Mouse (Mus musculus): ENCODE measurements around the gene Mrpl52. TPM values are rescaled to one million over a fixed set of nuclear protein-coding genes. Genes with fewer than 3 reads are reported as not detected.
A peak's percentile ranks its signal among the peaks of the same experiment; 100 is the strongest.

Gene Mrpl52
- total RNA-seq, 2 experiments from 2014 or later: 102 to 116 TPM

DNA sequence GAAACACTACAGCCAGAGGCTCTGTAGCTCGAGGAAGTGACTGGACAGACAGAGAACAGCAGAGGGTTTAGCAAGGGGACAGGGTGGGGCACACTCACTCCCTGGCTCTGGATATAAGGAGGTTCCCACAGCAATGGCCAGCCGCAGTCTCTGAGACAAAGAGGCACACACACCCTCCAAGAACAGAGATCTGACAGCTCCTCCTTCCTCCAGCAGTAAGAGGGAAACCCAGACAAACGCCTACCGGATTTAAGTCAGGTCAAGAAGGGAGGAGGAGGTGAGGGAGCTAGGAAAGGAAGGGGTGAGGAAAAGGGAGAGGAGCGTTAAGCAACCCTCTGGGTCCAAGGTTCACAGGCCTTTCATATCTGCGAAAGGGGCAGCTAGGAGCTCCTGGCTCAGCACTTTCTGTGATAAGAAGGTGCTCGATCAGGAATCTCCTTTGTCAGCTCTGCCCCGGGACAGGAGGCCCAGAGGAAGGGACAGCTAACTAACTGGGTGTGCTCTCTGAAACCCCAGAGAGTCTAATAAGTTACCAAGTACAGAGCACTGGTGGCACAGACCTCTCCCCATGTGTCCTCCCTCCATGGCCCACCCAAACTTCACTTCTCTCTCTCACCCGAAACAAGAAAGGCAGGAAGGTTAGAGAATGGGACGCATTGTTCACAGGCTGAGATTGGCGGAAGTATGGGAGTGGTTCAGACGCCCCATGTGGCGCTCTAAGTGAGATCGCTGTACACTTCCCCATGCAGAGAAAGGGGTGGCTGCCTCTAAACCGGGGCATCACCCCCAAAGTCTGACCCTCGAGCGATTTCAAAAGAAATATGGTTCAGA, 16.5 kb upstream of the Mrpl52 start:
- intact Hi-C loops (cut with DNase I): loop anchor here (5.0 to 10.0 kb wide), 2 partner anchors 37 to 345 kb away; no protein-coding TSS in a partner anchor
- DNase-seq: peak; percentile 44 to 45

- intact Hi-C loops (cut with DNase I): loop anchor here (1.0 to 10.0 kb wide), 4 partner anchors 35 to 347 kb away; no protein-coding TSS in a partner anchor
- DNase-seq: no peak
Observed at GRCm38 (mm10) chr14:54412000-54412576, 14.6 kb upstream of the Mrpl52 start.

- intact Hi-C loops (cut with DNase I): loop anchor here (1.0 to 10.0 kb wide), 4 partner anchors 35 to 348 kb away; no protein-coding TSS in a partner anchor
- DNase-seq: peak; percentile 59 to 76
Observed at GRCm38 (mm10) chr14:54412629-54413170, 14.0 kb upstream of the Mrpl52 start.

DNA sequence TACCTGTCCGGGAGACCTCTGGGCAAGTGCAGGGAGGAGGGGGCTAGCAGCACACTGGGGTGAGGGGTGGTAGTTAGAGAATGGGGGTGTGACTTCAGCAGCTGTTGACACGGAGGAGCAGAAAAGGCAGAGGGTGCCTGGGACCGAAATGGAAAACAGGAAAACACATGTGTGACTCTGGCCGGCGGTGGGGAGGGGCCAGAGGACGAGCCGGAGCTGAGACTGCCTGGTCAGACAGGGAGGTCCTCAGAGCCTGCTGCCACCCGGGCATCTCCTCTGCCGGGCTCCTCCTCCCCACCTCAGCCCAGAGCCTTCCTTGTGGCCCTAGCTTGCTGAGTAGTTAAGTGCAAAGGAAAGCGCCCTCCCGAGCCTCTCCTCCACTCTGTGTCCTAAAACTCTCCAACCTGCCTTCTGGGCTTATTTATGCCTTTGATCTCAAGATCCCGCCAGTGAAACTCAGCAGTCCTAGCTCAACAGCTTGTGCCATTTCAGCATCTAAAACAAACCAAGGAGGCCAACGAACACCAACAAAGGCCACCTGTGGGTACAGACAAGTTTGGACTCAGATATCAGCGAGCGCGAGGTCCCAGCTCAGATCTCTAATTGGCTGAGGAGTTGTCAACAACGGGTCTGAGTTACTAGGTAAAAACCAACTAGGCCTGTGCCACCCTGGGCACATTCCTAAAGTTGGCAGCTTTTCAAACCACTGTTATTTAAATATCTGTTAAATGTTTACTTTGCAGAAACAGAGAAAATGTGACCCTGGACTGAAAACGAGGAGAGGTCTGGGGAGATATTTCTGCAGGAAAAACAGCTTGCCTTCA, 12.6 kb upstream of the Mrpl52 start:
- intact Hi-C loops (cut with DNase I): loop anchor here (5.0 to 10.0 kb wide), 2 partner anchors 33 to 349 kb away; no protein-coding TSS in a partner anchor
- DNase-seq: peak; percentile 30 to 37

- intact Hi-C loops (cut with DNase I): loop anchor here (10.0 kb wide), 1 partner anchor 351 kb away; no protein-coding TSS in a partner anchor
Observed at GRCm38 (mm10) chr14:54415241-54416020, 11.3 kb upstream of the Mrpl52 start.

GRCm38 (mm10) chr14:54416229-54416775, 10.4 kb upstream of the Mrpl52 start:
- intact Hi-C loops (cut with DNase I): loop anchor here (10.0 kb wide), 1 partner anchor 352 kb away; no protein-coding TSS in a partner anchor
- DNase-seq: no peak

More at GRCm38 (mm10) chr14:54415241-54416020, 11.3 kb upstream of the Mrpl52 start:
- no peak for DNase-seq

GRCm38 (mm10) chr14:54416830-54417229, 9.9 kb upstream of the Mrpl52 start:
- intact Hi-C loops (cut with DNase I): loop anchor here (10.0 kb wide), 1 partner anchor 352 kb away; no protein-coding TSS in a partner anchor
- DNase-seq: no peak

DNA sequence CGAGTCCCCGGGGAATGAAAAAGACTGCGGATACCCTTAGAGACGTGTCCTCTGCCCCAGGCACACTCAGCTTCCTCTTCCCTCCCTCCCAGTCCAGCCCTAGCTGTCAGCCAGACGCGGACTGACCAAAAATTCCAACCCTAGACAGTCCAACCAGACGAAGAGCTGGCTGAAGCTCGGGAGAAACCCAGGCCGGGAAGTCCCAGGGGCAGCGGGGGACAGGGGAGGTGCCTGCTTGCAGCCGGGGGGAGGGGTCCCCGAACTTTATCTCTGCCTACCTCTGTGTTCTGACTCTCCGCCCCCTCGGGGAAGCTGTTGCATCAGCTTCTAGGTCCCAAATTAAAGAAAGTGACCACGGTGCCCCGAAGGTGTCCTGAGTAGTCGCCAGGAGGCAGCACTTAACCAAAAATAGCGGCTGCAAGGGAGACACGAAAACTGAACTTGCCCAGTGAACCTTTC, 9.1 kb upstream of the Mrpl52 start, which contains the start of gene Slc7a7:
Gene Slc7a7 (minus strand): TSS at position 158 of the 459 bp plus-strand sequence.
- peak in 1 of 2 experiments; percentile 47 for DNase-seq
- intact Hi-C loops (cut with DNase I): loop anchor here (10.0 kb wide), 1 partner anchor 353 kb away; no protein-coding TSS in a partner anchor

GRCm38 (mm10) chr14:54421014-54421413, 5.7 kb upstream of the Mrpl52 start:
- no peak for DNase-seq
- intact Hi-C loops (cut with DNase I): no loop called here

DNA sequence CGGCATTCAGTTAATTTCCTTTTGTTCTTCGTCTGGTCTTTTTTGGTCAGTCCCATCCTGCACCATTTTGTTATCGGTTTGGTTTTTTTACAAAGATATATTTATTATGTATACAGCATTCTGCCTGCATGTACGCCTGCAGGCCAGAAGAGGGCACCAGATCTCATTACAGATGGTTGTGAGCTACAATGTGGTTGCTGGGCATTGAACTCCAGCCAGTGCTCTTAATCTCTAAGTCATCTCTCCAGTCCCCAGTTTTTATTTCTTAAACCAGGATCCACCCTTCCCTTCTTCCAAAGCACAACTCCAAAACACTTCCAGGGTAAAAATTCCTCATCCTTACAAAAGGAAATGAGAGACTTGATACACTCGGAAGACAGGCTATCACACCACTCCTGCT, 3.3 kb upstream of the Mrpl52 start:
- DNase-seq: no peak

GRCm38 (mm10) chr14:54424634-54425033, 2.1 kb upstream of the Mrpl52 start:
- intact Hi-C loops (cut with DNase I): no loop called here

More for the DNA sequence above, 3.3 kb upstream of the Mrpl52 start:
- intact Hi-C loops (cut with DNase I): no loop called here

GRCm38 (mm10) chr14:54425540-54425939, 1.2 kb upstream of the Mrpl52 start:
- DNase-seq: no peak
- intact Hi-C loops (cut with DNase I): no loop called here

More at GRCm38 (mm10) chr14:54424634-54425033, 2.1 kb upstream of the Mrpl52 start:
- DNase-seq: no peak

DNA sequence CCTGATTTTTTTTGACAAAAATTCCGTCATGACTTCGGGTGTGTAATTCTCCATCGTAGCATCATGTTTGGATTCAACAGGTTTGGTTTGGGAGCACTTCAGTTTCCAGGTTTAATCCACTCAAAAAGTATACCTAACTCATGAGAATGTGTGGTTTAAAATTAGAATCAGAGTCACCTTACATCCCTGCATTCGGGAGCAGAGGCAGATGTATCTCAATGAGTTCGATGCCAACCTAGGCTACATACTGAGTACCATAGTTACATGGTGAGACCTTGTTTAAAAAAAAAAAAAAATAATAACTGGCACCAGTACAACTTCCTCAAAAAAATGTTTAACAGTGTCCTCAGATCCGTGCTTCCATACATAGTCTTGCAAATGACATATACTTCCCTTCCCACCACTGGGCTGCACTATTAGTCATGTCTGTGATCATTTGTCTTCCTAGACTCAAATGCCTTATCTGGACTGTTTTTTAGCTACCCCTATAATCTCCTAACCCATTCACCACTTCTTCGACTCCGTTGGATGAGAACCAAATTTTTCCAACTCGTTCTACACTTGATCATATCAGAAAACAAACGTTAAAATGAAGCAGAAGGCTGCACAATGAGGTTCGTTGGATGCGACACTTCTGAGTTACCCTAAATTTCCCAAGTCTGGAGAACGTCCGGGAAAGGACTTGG, 563 bp upstream of the Mrpl52 start:
- intact Hi-C loops (cut with DNase I): no loop called here
- DNase-seq: no peak

- DNase-seq: no peak
- intact Hi-C loops (cut with DNase I): no loop called here
Observed at GRCm38 (mm10) chr14:54427696-54428095, 987 bp downstream of the Mrpl52 start.

DNA sequence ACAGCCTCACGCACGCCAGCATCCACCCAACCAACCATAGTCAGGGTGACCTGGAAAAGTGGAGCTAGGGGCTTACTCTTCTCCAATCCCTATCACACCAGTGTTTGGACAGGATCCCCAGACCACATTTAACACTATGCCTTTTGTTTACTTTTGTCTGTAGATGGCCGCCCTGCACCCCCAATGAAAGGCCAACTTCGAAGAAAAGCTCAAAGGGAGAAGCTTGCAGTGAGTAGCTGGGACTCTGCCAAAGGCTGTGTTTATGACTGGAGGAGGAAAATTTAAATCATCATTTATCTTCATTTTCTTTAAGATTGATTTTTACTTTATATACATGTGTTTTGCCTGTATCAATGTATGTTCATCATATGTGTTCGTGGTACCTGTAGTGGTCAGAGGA, 1.7 kb downstream of the Mrpl52 start:
- DNase-seq: no peak
- intact Hi-C loops (cut with DNase I): no loop called here

DNA sequence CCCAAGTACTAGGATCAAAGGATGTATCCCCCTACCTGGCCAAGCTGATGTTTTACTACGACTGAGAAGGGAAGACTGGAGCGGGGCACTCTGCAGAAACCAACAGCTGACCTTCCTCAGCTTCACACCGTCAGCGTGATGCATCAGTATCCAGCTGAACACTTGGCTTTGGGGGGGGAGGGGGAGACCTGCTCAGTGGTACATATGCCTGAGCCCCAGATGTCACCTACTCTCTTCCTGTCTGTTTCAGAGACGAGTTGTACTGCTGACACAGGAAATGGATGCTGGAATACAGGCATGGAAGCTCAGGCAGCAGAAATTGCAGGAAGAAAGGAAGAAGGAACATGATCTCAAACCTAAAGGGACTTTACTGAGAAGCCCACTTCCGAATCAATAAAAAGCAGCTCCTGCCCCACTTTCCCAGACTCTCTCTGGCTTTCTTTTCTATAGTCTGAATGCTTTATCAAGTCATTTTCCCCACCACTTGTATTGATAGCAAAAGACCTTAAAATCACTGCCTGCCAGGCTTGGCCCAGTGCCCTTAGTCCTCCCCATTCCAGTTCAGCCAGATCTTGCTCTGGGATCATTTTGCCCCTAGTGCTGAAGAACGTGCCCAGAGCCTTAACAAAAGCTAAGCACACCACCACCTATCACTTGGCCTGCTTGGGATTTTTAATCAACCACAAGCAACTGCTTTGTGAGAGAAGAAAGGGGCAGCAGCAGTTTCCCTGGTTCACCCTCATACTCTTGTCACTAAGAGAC, 2.8 kb downstream of the Mrpl52 start:
- DNase-seq: no peak
- intact Hi-C loops (cut with DNase I): loop anchor here (2.0 kb wide), 1 partner anchor 19 kb away; no protein-coding TSS in a partner anchor

Measured in heart, postnatal 14 days (tissue).